Mouse (Mus musculus): ENCODE measurements around the gene Ifnlr1.
"Not testable (repeated sequence)": the region's sequence is repeated elsewhere in the genome, so short reads cannot be mapped to it uniquely, and the experiment has no call there.

Ifnlr1 gene

GRCm38 (mm10) chr4:135685906-135686567, at the start of gene Ifnlr1:
TSS of gene Ifnlr1 (plus strand) at chr4:135686287.
- DNase-seq: peak; percentile 68 to 79

- DNase-seq: not testable (repeated sequence)
Observed at GRCm38 (mm10) chr4:135641302-135642079, 44.6 kb upstream of the Ifnlr1 start.

- no peak for DNase-seq
Observed at GRCm38 (mm10) chr4:135645022-135645637, 41.0 kb upstream of the Ifnlr1 start.

- DNase-seq: peak in 1 of 2 experiments; percentile 48
Observed at GRCm38 (mm10) chr4:135652966-135653607, 33.0 kb upstream of the Ifnlr1 start.

- DNase-seq: no peak
Observed at GRCm38 (mm10) chr4:135653956-135654355, 32.1 kb upstream of the Ifnlr1 start.

GRCm38 (mm10) chr4:135655499-135655898, 30.6 kb upstream of the Ifnlr1 start:
- peak; percentile 56 to 73 for DNase-seq

GRCm38 (mm10) chr4:135656094-135656589, 29.9 kb upstream of the Ifnlr1 start:
- peak; percentile 51 to 68 for DNase-seq

GRCm38 (mm10) chr4:135658484-135658883, 27.6 kb upstream of the Ifnlr1 start:
- DNase-seq: peak; percentile 58 to 61

- no peak for DNase-seq
Observed at GRCm38 (mm10) chr4:135658899-135659298, 27.2 kb upstream of the Ifnlr1 start.

- DNase-seq: peak in 1 of 2 experiments; percentile 40
Observed at GRCm38 (mm10) chr4:135661082-135661809, 24.8 kb upstream of the Ifnlr1 start.

- DNase-seq: no peak
Observed at GRCm38 (mm10) chr4:135661994-135662393, 24.1 kb upstream of the Ifnlr1 start.

- DNase-seq: no peak
Observed at GRCm38 (mm10) chr4:135664656-135665055, 21.4 kb upstream of the Ifnlr1 start.

GRCm38 (mm10) chr4:135666192-135666975, 19.7 kb upstream of the Ifnlr1 start:
- peak; percentile 72 to 74 for DNase-seq

- DNase-seq: peak; percentile 32 to 46
Observed at GRCm38 (mm10) chr4:135667266-135667844, 18.7 kb upstream of the Ifnlr1 start.

- DNase-seq: no peak
Observed at GRCm38 (mm10) chr4:135673507-135673906, 12.6 kb upstream of the Ifnlr1 start.

- no peak for DNase-seq
Observed at GRCm38 (mm10) chr4:135674993-135675392, 11.1 kb upstream of the Ifnlr1 start.

GRCm38 (mm10) chr4:135676476-135676875, 9.6 kb upstream of the Ifnlr1 start:
- DNase-seq: no peak

GRCm38 (mm10) chr4:135679316-135679715, 6.8 kb upstream of the Ifnlr1 start:
- no peak for DNase-seq

- no peak for DNase-seq
Observed at GRCm38 (mm10) chr4:135681789-135682188, 4.3 kb upstream of the Ifnlr1 start.

- peak; percentile 71 to 78 for DNase-seq
Observed at GRCm38 (mm10) chr4:135683553-135683952, 2.5 kb upstream of the Ifnlr1 start.

- no peak for DNase-seq
Observed at GRCm38 (mm10) chr4:135684731-135685130, 1.4 kb upstream of the Ifnlr1 start.

Data from kidney, postnatal 4 days (tissue).